Mouse (Mus musculus) yolk sac, embryonic 10.5 days (tissue): ENCODE results near the gene Sowahd.

Source experiments
- DNase-seq: peaks from one replicate; pipeline ENCODE4 v3.0.0-alpha.2; 2017; ENCODE audit warnings: low spot score

Sowahd gene

DNA sequence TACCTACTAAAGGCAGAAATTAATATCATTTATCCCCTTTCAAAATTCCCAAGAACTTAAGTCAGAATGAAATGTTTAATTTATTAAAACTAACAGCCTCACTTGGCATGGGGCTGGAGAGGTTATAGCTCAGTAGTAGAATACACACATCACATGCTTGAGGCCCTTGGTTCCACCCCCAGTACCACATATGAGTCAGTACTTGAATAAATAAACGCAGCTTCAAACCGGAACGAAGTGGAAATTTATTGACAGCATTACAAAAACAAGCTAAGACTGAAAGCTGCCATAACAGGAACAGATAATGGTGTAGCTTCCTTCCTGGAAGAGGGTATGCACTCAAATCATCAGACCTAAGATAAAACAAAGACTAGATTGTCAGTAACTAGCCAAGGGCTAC lies 42.8 kb downstream of the Sowahd start:
- DNase-seq = no peak

DNA sequence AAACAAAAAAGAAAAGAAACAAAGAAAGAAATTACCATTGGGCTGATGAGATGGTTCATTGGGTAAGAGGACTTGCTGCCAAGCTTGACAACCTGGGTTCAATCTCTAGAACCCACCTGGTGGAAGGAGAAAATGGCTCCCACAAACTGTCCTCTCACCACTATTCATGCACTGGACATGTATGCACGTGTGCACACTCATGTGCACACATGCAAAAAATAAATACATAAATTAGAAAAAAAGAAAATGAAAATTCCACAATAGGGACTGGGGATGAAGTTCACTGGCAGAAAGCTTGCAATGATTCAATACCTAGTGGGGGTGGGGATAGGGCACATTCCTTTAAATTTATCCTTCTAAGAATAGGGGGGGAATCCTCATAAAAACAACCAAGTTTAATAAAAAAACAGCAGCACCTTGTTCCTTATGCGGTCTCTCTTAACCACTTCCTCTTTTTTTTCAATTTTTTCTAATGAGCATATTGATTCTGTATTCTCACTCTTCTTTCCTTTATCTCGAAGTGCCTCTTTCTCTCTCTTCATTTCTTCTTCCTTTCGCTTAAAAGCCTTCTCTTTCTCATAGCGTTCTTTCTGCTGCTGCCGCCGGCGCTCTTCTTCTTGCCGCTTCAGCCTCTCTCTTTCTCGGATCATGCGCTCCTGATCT lies 46.6 kb downstream of the Sowahd start:
- no peak for DNase-seq

DNA sequence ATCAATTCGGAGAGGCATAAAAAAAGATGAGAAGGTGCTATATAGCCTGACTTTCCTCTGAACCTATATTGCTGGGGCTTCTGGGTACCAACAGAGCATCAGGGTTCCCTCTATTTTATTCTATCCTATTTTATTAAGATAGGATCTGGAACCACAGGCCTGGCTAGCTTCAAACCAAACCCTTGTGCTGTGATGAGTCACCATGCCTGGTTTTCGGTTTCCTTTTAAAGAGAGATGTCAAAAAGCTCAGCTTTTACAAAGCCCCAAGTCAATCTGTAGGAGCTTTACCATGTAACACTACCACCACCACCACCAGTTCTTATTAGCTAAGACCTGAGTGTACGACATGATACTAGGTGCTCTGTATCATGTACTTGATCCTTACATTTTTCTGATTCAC lies 50.0 kb downstream of the Sowahd start:
- DNase-seq = no peak
